Mouse (Mus musculus): ENCODE measurements around the gene Plpp3. TPM values are rescaled to one million over a fixed set of nuclear protein-coding genes. Genes with fewer than 3 reads are reported as not detected.
A peak's percentile ranks its signal among the peaks of the same experiment; 100 is the strongest.

Plpp3 gene
- total RNA-seq, 2 experiments from 2014 or later: 43.9 to 45.4 TPM

DNA sequence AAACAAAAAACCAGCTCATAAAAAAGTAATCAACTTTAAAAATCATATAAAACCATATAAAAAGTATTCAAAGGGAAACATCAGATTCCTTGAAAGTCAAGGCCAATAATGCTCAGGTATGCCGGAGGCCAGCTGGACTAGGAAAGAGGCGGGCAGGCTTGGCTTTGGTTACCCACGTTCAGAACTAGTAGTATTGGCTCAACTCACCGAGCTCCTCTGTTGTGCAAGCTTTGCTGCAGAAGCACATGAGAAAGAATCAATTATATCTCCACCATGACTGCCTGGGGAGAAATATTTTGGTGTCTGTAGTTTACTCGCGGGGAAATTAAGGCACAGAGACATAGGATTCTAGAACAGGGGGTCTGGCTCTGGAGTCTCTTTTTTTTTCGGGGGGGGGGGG, 866 bp upstream of the Plpp3 start:
- DNase-seq: no peak
- intact Hi-C loops (cut with DNase I): loop anchor here (5.0 to 10.0 kb wide), 4 partner anchors 46 to 479 kb away; no protein-coding TSS in a partner anchor

DNA sequence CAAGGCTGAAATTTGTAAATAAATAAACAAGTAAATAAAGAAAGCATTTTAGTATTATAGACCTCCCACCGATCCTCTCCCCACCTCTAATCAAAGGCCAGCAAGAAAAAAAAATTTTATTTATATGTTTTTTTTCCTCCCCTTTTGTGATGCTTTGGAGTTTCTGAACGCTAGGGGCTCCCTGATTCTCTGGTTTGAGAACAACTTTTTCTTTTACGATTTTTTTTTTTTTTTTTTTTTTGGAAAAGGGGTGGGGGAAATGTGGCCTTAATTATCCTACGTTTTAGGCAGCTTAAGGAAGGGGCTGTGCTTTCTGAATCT, 232 bp upstream of the Plpp3 start:
- intact Hi-C loops (cut with DNase I): loop anchor here (5.0 to 10.0 kb wide), 4 partner anchors 45 to 478 kb away; no protein-coding TSS in a partner anchor
- DNase-seq: no peak

DNA sequence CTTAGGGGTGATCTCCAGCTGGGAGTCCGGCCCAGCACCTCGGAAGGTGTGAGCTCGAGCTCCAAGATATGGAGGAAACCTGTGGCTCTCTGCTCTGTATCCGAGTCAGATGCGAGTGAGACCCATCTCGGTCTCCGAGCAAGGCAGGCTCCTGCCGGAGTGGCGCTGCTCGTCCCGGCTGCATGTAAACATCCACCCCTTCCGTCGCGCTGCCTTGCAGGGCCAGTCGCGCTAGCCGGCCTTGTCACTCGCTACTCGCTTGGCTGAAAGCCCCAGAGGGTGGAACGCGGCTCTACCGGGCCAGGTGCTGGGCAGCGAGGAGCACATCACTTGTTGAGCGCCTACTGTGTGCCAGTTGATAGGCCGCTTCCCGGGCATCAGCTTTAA, 1.0 kb downstream of the Plpp3 start:
- intact Hi-C loops (cut with DNase I): loop anchor here (2.0 to 10.0 kb wide), 5 partner anchors 44 to 477 kb away; no protein-coding TSS in a partner anchor
- peak; percentile 73 to 75 for DNase-seq

DNA sequence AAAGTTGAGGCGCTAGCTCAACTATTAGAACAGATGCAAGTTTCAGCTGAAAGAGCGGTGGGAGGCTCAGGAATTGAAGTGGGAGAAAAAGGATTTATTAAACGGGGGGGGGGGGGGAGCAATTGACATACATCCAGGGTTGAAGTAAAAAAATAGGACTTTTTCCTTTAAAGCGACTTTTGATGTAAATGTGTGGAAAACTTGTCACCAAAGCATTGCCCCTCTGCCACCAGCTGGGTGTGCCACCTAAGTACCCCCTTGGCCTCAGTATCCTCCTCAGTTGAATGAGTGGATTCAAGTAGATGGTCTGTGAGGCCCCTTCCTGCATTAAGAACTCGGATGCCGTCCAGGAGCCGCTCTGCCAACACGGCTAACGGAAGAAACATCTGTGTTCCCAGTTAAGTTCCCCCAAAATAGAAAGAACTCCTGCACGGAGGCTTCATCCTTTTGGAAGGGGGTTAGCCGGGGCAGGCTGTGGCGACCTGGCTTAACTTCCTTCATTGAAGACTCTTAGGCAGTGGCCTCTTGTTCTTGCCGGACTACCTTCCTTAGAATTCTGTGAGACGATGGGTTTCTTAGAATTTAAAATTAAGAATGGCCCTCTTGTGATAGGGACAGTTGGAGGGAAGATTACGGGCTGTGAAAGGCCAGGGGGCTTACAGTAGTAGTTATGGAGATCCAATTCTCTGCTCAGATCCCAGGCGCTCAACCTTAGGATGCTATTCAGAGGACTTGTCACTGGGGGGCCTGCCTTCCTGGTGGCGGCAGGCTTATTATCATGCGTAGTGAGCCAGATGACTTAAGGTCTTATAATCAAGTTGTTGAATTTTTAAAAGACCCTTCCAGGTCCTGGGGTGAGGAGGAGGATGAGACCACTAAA, 1.7 kb downstream of the Plpp3 start:
- intact Hi-C loops (cut with DNase I): loop anchor here (2.0 to 10.0 kb wide), 5 partner anchors 43 to 476 kb away; no protein-coding TSS in a partner anchor

DNA sequence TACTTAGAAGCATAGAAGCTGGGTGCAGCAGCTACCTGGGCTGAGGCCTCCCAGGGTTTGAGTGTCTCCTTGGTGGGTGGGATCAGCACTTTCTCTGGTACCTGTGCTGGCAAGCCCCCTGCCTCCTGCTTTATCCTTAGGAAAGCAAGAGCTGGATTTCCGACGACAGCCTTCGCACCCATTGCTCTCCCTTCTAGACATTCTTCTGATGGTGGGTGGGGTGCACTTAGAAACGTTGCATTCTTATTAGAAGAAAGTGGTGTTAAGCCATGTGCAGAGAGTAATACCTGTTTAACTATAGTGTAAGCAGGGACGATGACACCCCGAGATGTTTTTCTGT, 2.4 kb downstream of the Plpp3 start:
- no peak for DNase-seq
- intact Hi-C loops (cut with DNase I): loop anchor here (2.0 to 10.0 kb wide), 5 partner anchors 43 to 475 kb away; no protein-coding TSS in a partner anchor

More for the DNA sequence above, 1.7 kb downstream of the Plpp3 start:
- peak in 1 of 2 experiments; percentile 33 for DNase-seq

DNA sequence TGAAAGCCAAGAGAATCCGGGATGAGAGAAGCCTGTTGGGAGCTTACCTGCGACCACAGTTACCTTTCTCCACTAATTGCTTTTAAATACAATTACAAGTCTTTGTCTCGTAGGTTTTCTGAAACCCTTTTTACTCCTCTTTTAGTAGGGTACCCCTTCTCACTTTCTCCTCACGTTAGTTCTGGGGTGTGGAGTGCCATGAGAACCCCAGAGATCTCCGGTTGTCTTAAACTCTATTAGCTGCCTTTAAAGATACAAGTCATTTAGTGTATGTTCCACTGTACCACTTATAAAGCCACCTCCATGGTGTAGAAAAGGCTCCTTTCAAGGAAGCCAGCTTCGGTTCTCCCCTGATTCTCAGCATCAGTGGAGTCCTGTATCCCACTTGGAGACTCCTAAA, 3.3 kb downstream of the Plpp3 start:
- no peak for DNase-seq
- intact Hi-C loops (cut with DNase I): no loop called here

DNA sequence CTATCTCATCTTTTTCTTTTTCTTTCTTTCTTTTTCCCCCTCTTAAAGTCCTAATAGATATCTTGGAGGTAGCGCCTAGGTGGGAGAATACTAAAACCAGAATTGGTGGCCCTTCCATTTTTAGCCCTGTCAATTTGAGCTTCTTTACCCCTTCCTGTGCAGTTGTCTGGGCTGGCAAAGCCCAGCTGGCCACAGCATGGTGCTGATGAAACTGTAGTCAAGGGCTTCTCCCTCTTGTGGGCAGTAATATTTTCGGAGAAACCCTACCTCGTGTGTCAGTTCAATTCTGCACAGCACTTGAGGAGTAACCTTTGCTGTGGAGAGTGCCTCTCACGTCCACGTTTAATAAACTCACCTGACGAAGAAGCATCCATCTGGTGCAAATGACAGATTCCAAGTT, 4.9 kb downstream of the Plpp3 start:
- intact Hi-C loops (cut with DNase I): no loop called here
- DNase-seq: no peak

DNA sequence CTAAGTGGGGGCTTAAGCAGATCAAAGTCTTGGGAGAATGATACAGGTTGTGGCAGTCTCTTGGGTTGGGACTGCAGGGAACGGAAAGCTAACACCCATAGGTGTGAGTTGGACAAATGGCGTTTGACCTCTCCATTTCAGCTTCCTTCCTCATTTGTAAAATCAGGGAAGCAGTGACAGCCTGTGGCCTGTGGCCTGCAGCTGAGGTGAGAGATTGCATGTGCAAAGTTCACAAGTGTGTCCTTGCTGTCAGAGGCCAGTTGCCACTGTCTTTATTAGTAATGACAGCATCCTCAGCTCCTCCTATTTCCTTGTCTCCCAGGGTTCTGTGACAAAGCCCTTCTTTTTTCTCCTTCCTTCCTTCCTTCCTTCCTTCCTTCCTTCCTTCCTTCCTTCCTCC, 5.5 kb downstream of the Plpp3 start:
- intact Hi-C loops (cut with DNase I): no loop called here

DNA sequence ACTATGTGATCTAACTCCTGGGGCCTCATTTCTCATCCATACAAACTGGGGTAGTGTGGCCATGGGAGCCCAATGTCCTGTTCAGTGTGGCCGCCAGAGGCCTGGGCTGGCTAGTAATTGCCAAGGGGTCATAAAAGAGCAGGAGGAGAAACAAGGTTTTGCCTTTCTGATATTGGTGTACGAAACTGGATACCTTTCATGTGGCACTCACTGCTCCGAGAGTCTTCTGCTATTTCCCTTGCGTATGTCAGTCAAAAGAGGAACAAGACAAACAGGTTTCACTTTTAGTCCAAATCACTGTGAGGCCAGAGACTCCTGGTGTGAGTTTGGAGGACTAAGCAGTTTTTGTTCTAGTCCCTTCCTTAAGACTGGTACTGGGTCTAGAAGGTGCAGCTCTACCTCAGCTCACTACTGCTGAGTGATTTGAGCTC, 6.8 kb downstream of the Plpp3 start:
- no peak for DNase-seq
- intact Hi-C loops (cut with DNase I): no loop called here

More for the DNA sequence above, 5.5 kb downstream of the Plpp3 start:
- DNase-seq: no peak

DNA sequence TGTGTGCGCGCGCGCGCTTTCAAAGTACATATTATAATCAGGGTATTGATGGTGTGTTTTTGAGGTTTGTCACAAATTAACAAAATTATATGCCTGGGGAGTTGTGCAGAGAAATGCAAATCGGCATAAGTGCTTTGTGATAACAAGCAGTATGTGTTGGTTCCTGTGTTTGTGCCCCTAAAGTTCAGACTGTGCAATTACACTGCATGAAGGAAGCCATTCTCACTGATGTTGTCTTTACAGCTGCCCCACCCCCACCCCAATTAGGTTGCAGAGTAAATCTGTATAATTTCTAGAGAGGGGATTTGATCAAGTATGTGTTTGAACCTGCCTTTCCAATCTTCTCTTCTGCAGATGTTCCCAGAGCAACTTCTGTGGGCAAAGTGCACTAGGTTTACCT, 7.8 kb downstream of the Plpp3 start:
- intact Hi-C loops (cut with DNase I): no loop called here
- no peak for DNase-seq

DNA sequence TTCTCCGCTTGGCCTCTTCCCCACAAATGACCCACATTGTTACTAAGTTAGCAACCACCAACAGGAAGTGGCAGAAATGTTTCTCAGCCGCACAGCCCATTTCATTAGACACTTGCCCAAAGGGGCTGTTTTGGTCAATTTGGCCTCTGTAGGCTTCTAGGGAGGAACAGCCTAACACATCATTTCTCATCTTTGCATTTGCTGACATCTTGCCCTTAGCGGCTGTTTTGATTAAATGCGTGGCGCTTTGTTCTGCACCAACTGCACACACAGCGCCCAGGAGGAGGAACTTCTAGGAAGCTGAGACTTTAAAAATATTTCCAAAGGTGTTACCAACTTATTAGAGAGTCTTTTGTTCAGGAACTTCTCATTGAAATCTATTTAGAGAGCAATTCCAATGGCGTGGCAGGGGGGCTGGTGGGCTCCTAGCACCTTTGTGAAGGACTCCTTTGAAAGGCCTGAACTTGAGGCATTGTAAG, 12.0 kb downstream of the Plpp3 start:
- no peak for DNase-seq
- intact Hi-C loops (cut with DNase I): no loop called here

DNA sequence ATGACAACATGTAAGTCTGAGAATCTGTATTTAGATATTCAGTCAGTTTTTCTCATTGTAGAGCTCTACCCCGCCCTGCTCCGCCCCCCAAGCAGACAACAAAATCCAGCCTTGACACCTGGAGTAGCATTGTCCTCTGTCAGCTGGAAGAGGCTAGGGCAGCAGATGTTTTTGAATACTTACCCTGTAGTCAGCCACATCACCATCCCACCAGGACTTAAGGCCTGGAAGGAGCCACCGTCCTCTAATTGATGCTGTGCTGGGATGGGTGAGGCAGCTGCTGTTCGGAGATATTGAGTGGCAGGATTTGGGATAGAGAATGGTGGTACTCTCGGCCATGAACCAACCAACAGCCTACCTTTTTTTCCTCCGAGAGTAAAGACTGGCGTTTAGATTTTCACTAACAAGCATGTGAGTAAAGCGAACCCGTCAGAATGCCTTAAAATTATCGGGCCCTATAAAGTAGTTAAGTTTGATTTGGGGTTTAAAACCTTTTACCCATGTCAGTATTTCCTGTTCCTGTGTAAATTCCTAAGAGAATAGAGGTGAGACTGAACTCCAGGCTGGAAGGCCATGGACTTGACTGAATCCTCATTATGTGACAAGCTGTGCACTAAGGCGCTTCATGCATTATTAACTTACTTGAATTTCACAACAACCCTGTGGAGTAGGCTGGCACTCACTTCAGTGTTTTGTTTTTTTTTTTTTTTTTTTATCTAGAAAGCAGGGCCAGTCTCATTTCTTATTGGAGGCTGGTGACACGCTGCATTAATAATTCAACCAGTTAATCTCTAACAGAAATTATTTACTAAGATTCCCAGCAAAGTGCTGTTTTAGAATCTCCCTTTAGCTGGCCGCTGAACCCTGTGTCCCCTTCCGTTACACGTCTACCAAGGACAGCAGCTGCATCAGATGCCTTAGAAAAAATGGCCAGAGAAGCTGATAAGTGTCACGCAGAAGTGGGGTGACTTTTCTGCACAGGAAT, 13.0 kb downstream of the Plpp3 start:
- intact Hi-C loops (cut with DNase I): no loop called here
- no peak for DNase-seq

DNA sequence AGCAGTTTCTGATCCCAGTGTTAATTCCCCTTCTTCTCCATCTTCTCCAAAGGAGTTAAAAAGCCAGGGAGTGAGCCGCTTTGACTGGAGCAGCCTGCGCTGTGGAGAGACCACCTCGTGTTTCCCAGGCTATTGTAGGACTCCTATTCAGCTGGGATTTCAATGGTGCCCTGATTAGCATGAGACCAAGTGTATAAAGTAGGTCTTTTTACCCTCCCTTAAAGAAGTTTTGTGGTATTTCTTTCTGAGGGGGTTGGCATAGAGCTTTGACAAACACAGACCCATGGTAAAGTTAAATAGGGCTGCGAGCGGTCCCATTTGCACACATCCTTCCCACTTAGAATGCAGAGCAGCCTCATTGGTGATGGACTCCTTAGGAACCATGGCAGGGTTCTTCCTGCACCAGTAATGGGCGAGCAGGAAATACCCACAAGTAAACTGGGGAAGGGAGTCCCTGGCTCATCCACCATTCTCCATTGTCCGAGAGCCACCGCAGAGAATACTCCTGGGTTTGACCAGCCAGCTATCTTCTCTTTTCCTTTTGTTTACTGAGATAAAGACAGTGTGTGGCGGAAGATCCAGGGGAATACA, 13.8 kb downstream of the Plpp3 start:
- no peak for DNase-seq
- intact Hi-C loops (cut with DNase I): no loop called here

DNA sequence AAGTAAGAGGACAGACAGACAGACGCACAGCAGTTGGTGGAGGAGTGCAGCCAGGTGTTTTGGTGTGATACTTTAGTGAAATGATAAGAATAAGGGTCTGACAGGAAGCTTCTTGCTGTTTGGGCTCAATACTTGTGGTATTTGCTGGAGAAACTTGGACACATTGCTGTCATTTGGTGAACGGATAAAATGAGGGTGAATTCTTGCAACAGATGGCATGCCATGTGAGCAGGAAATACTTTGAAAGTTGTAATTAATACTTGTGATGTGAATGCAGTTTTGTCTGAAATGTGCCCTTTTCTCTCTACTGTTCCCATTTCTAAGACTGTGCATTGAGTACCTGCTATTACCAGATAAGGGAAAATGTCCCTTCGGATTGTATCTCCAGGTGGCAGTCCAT, 14.3 kb downstream of the Plpp3 start:
- intact Hi-C loops (cut with DNase I): no loop called here
- DNase-seq: no peak

DNA sequence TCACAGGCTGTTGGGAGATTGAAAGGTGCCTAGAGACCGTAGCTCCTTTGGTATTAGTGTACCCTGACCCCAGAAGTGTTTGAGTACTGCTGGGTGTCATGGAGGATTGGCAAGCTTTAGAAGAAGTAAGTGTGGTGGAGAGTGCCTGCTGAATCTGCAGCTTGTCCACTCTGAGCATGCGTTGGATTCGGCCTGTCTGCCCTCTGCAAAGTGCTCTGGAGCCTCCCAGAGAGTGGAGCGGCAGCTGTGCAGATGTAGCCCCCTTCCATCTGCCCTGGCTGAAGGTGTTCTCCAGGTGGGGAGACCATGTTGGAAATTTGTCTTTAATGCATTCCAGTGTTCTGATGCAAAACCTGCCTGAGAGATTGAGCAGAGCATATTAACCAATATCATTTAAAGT, 17.6 kb downstream of the Plpp3 start:
- no peak for DNase-seq
- intact Hi-C loops (cut with DNase I): no loop called here

DNA sequence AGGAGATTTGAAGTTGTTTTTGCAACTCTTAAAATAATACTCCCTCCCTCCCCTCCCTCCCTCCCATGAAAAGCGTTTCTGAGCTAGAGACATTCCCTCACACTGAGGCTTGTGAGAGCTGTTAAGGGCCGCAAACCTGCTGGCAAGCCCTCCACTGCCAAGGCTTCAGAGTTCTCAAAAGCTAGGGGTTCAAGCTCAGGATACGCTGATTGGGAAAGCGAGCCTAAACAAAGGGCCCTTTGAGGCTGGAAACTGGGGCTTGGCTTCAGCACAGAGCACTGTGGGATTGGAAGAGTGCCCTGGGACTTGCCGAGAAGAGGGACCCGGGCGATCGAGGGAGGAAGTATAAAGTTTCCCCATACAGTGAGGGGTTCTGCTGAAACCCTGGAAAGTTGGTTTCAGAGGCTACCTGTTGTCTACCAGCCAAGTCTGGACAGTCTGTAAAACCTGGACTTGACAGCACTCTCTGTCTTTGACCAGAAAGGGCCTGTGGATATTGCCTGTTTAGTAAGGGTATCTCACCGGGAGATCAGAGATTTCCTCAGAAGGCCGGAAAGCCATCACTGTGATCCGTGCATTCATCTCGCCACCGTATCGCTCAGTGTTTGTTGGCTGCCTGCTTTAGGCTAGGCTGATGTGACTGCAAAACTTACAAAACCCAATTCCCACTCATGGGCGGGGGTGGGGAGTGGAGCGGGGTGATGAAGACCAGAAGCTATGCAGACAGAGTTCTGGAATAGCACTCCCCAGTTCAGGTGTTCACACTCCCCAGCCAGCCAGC, 18.3 kb downstream of the Plpp3 start:
- intact Hi-C loops (cut with DNase I): no loop called here
- no peak for DNase-seq

DNA sequence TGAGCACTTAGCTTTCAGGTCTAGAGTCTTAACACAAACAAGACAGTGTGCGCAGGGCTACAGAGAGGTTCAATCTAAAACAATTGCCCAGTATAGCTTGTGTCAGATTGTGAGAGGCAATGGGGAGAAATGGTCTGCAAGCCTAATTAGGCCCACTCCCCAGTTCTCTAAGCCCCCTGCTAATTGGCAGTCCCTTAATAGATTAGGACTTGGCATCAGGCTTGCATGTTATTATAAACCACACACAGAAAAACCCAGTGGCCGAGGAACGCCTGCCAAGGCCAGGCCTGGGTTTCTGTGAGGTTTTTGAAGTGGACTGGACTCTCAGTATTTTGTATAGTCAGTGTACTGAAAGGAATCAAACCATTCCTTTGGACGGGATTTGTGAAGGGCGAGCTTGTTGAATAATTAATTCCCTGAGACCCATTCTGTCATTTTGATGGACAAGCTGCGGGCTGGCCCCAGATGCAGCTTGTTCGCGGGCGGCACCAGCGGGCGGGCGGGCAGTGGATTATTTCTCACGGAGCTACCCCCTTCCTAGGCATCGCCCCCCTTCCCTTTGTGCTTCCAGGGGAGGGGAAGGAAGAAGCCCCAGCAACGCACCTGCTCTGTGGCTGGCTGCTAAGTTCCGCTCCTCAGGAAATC, 24.0 kb downstream of the Plpp3 start:
- DNase-seq: peak in 1 of 2 experiments; percentile 1
- intact Hi-C loops (cut with DNase I): no loop called here

DNA sequence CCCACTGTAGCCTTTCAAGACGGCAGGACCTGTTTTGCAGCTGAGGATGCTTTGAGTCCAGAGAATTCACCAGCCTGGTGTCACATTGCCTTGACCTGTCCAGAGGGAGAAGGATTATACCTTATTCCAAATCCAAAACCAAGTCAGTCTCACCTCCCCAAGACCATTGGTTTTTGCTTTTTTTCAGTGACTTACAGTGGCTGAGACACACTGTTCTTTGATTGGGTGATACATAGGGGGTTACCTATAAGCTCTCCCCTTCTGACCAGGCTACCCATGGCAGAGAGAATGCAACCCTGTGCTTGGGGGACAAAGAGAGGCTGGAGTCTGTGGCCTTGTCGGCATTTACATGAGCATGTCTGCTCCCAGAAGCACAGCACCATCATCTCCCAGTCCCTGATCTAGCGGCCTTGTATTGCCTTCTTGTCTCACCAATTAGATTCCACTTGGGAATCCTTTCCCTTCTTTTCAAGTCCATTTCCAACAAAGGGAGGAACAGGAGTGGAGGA, 24.6 kb downstream of the Plpp3 start:
- peak in 1 of 2 experiments; percentile 6 for DNase-seq
- intact Hi-C loops (cut with DNase I): no loop called here

DNA sequence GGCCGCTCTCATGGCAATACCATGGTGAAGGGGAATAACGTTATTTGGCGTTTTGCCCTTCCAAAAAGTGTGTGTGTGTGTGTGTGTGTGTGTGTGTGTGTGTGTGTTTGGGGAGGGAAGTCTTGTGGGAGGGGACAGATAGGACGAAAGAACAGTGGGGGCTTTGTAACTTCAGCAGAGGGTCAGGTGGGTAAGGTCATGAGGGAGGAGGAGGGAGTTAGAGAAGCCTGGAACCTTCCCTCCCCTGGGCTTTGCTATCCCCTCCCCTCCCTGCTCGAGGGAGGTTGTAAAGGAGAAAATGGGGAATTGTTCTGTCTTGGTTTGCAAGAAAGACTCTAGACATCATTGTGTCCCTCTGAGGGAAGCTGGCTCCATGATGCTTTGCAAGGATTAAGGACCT, 25.1 kb downstream of the Plpp3 start:
- DNase-seq: peak in 1 of 2 experiments; percentile 12
- intact Hi-C loops (cut with DNase I): no loop called here

All from gastrocnemius, postnatal 36 days (tissue).